Mouse (Mus musculus): ENCODE measurements at regions not wholly inside any gene's neighbourhood (a gene's known extent, or its start where the extent isn't known, plus 50 kb on each side); places are given as distances from the start of the nearest gene placed in this dataset.
"Not testable (repeated sequence)": the region's sequence is repeated elsewhere in the genome, so short reads cannot be mapped to it uniquely, and the experiment has no call there.

DNA sequence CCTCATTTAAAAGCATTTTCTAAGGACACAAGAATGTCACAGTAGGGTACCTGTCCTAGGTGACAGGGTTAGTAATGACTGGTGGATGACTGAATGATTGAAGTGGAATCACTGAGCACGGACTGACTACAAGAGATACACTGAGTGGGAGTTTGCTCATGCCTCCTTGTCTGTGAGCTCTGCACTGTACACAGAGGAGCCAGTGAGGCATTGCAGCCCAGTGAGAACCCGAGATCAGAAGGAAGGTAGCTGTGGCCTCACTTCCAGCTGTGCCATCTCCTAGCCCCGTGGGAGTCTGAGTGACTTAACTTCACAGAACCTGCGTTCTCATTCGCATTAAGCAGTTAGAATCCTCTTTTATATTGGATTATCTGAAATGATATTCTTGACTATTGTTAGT lies 148.8 kb upstream of the P2ry1 start:
- Histone ChIP-seq H3K4me3 (ENCODE audit: low read depth, low read length) (no peak overlapping the region), H3K9ac (replicated peaks; ENCODE audit: low read depth) (no peak overlapping the region), H3K27me3 (replicated peaks; ENCODE audit: insufficient read depth, low read length) (no peaks in the 10 kb centered on the region), H3K4me1 (ENCODE audit: insufficient read depth, low read depth, low read length) (no peaks in the 10 kb centered on the region), H3K36me3 (ENCODE audit: insufficient read depth, low read length) (no peaks in the 10 kb centered on the region), H3K4me2 (replicated peaks; ENCODE audit: low read depth, low read length) (no peak overlapping the region), H3K27ac (ENCODE audit: low read length) (no peak overlapping the region), H3K9me3 (ENCODE audit: low read length) (no peaks in the 10 kb centered on the region)
- TF ChIP-seq EP300 (IDR thresholded peaks at IDR 0.05) (no peak), CTCF (IDR thresholded peaks at IDR 0.05) (no peak)
- ATAC-seq (no peak), DNase-seq (ENCODE audit: low spot score) (no peak)
- WGBS: 57% methylated on average over 5 of the region's 5 CpGs

DNA sequence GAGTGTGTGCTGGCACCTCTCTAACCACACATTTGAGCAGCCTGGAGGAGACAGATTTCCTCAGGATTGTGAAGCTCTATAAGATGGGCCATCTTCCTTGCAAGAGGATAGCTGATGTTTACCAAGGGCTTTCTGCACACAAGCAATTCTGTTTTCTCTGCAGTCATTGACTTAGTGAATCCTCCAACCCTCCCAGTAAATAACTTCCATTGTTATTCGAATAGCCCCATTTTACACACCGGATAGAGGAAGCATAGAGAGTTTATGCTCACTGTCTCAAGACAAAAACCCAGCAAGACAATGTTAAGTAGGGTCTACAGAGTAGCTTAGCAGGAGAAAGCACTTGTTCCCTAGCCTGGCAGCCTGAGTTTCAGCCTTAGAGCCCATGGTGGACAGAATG lies 146.9 kb upstream of the P2ry1 start:
- TF ChIP-seq EP300 (IDR thresholded peaks at IDR 0.05) (no peak), CTCF (IDR thresholded peaks at IDR 0.05) (no peak)
- Histone ChIP-seq H3K4me3 (ENCODE audit: low read depth, low read length) (no peak overlapping the region), H3K4me2 (replicated peaks; ENCODE audit: low read depth, low read length) (no peak overlapping the region), H3K27ac (ENCODE audit: low read length) (no peak overlapping the region), H3K9me3 (ENCODE audit: low read length) (no peaks in the 10 kb centered on the region), H3K9ac (replicated peaks; ENCODE audit: low read depth) (no peak overlapping the region), H3K27me3 (replicated peaks; ENCODE audit: insufficient read depth, low read length) (no peaks in the 10 kb centered on the region), H3K4me1 (ENCODE audit: insufficient read depth, low read depth, low read length) (no peaks in the 10 kb centered on the region), H3K36me3 (ENCODE audit: insufficient read depth, low read length) (no peaks in the 10 kb centered on the region)
- ATAC-seq: no peak
- DNase-seq (ENCODE audit: low spot score): no peak
- WGBS: 69% methylated on average over 2 of the region's 2 CpGs

DNA sequence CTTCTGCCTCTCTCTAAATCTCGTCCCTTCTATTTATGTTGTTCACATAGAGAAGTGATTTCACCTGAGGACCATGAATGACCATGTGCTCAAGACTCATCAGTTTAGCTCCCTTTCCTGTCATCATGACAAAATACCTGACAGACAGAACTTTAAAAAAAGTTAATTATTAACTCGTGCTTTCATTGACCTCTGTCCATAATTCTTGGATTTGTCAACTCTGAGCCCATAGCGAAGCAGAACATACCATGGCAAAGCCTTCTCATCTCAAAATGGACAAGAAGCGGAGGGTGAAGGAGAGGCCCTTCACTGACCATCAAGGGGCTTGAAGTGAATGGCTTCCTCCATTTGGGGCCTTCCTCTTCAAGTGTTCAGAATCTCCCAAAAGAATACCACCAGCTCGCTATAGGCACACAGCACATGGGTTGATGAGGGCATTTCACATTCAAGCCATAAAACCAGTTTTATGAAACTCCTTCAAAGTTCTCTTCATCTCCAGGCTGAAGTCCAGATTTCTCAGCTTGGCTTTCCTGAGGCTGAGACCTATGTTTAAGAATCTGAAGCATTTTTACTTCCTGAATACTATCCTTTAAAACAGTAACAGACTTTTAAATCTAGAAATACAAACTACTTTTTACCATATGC lies 144.0 kb upstream of the P2ry1 start:
- TF ChIP-seq CTCF (IDR thresholded peaks at IDR 0.05) (no peak), EP300 (IDR thresholded peaks at IDR 0.05) (no peak)
- Histone ChIP-seq H3K4me1 (ENCODE audit: insufficient read depth, low read depth, low read length) (no peaks in the 10 kb centered on the region), H3K4me2 (replicated peaks; ENCODE audit: low read depth, low read length) (no peak overlapping the region), H3K27me3 (replicated peaks; ENCODE audit: insufficient read depth, low read length) (no peaks in the 10 kb centered on the region), H3K36me3 (ENCODE audit: insufficient read depth, low read length) (no peaks in the 10 kb centered on the region), H3K9ac (replicated peaks; ENCODE audit: low read depth) (no peak overlapping the region), H3K27ac (ENCODE audit: low read length) (no peak overlapping the region), H3K4me3 (ENCODE audit: low read depth, low read length) (no peak overlapping the region), H3K9me3 (ENCODE audit: low read length) (no peaks in the 10 kb centered on the region)
- no peak for DNase-seq (ENCODE audit: low spot score)
- ATAC-seq: no peak
- WGBS: 71% methylated on average over 5 of the region's 5 CpGs

DNA sequence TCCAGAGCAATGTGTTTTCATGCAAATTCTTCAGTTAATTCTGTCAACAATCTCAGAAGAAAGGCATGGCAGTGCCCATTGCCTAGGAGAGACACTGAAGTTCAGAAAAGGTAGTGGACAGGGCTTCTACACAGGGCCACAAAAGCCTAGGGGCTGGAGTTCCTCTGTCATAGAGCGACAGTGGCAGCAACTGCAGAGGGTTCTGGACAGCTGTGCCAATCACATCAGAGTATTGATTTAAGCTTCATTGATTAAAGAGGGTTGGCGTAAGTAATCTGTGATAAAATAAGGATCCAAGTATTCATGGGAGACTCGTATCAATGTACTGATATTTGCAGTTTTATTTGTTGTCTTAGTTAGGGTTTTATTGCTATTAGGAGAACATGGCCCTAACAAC lies 143.5 kb upstream of the P2ry1 start:
- Histone ChIP-seq H3K27ac (ENCODE audit: low read length) (no peak overlapping the region), H3K4me2 (replicated peaks; ENCODE audit: low read depth, low read length) (no peak overlapping the region), H3K9me3 (ENCODE audit: low read length) (no peaks in the 10 kb centered on the region), H3K27me3 (replicated peaks; ENCODE audit: insufficient read depth, low read length) (no peaks in the 10 kb centered on the region), H3K36me3 (ENCODE audit: insufficient read depth, low read length) (no peaks in the 10 kb centered on the region), H3K4me3 (ENCODE audit: low read depth, low read length) (no peak overlapping the region), H3K4me1 (ENCODE audit: insufficient read depth, low read depth, low read length) (no peaks in the 10 kb centered on the region), H3K9ac (replicated peaks; ENCODE audit: low read depth) (no peak overlapping the region)
- 85% methylated on average over 3 of the region's 3 CpGs for WGBS
- TF ChIP-seq CTCF (IDR thresholded peaks at IDR 0.05): no peak
- no peak for TF ChIP-seq EP300 (IDR thresholded peaks at IDR 0.05)
- ATAC-seq (no peak), DNase-seq (ENCODE audit: low spot score) (no peak)

DNA sequence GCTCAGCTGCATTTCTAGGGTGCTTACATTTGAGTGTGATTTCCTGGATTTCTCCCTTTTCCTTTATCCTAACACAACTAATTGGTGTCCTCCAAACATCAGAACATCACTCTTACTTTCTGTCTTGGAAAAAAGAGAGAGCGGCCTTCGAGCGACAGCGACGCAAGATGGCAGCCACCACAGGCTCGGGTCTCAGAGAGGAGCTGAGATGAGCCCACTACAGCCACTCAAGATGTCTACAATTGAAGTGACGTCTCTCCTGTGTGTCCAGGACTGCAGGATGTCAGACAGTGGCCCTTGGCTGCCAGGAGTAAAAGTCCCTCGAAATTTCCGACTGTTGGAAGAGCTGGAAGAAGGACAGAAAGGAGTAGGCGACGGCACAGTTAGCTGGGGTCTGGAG lies 125.7 kb upstream of the P2ry1 start:
- not testable (repeated sequence) for H3K4me2 ChIP-seq (replicated peaks; ENCODE audit: low read depth, low read length); H3K9ac ChIP-seq (replicated peaks; ENCODE audit: low read depth); H3K27ac ChIP-seq (ENCODE audit: low read length); H3K27me3 ChIP-seq (replicated peaks; ENCODE audit: insufficient read depth, low read length); H3K4me3 ChIP-seq (ENCODE audit: low read depth, low read length); ATAC-seq; DNase-seq (ENCODE audit: low spot score); H3K36me3 ChIP-seq (ENCODE audit: insufficient read depth, low read length); H3K4me1 ChIP-seq (ENCODE audit: insufficient read depth, low read depth, low read length); H3K9me3 ChIP-seq (ENCODE audit: low read length)
- 91% methylated on average over 11 of the region's 11 CpGs for WGBS

DNA sequence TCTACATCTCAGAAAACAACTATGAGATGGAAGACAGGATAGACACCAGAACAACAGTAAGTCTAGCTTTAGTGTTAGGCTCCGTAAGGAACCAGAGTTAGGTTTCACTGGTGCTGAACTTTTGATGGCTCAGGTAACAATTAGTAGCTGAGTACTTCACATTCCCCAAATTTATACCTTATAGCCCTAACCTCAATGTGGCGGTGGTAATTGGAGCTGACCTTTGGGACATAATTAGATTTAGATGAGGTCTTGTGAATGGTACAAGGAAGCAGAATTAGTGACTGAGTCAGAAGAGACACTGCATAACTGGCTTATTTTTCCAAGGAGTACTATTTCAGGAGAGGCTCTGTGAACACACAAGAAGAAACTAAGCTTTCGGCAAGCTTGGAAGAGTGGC lies 123.7 kb upstream of the P2ry1 start:
- H3K4me3 ChIP-seq (ENCODE audit: low read depth, low read length): no peak overlapping the region
- no peaks in the 10 kb centered on the region for H3K27me3 ChIP-seq (replicated peaks; ENCODE audit: insufficient read depth, low read length)
- no peak for DNase-seq (ENCODE audit: low spot score)
- H3K9ac ChIP-seq (replicated peaks; ENCODE audit: low read depth): no peak overlapping the region
- ATAC-seq: no peak
- H3K4me1 ChIP-seq (ENCODE audit: insufficient read depth, low read depth, low read length): no peaks in the 10 kb centered on the region
- WGBS: 93% methylated on average over 3 of the region's 3 CpGs
- H3K9me3 ChIP-seq (ENCODE audit: low read length): no peaks in the 10 kb centered on the region
- H3K36me3 ChIP-seq (ENCODE audit: insufficient read depth, low read length): no peaks in the 10 kb centered on the region
- H3K4me2 ChIP-seq (replicated peaks; ENCODE audit: low read depth, low read length): no peak overlapping the region
- TF ChIP-seq CTCF (IDR thresholded peaks at IDR 0.05) (no peak), EP300 (IDR thresholded peaks at IDR 0.05) (no peak)
- no peak overlapping the region for H3K27ac ChIP-seq (ENCODE audit: low read length)

DNA sequence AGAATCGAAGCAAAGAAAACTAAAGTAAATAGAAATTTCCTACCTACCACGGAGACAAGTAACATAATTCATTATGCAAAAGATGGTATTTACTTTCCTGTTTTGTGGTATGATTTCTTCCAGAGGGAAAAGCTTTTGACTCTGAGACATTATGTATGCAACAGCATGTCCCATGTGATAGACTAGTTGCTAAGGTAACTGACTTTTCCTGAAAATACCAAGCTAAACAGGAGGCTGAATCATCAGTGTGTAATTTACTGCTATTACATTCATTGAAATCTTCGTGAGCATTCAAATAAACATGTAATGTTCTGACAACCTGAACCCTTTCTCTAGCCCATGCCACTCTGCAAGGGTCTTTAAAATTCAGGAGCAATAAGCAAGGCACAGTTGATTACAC lies 118.6 kb upstream of the P2ry1 start:
- ATAC-seq (no peak), DNase-seq (ENCODE audit: low spot score) (no peak)
- WGBS: 52% methylated on average over 3 of the region's 3 CpGs

More for the DNA sequence above, 118.6 kb upstream of the P2ry1 start:
- Histone ChIP-seq H3K4me3 (ENCODE audit: low read depth, low read length) (no peak overlapping the region), H3K9ac (replicated peaks; ENCODE audit: low read depth) (no peak overlapping the region), H3K27me3 (replicated peaks; ENCODE audit: insufficient read depth, low read length) (no peaks in the 10 kb centered on the region), H3K27ac (ENCODE audit: low read length) (no peak overlapping the region), H3K4me1 (ENCODE audit: insufficient read depth, low read depth, low read length) (no peaks in the 10 kb centered on the region), H3K36me3 (ENCODE audit: insufficient read depth, low read length) (no peaks in the 10 kb centered on the region), H3K4me2 (replicated peaks; ENCODE audit: low read depth, low read length) (no peak overlapping the region), H3K9me3 (ENCODE audit: low read length) (no peaks in the 10 kb centered on the region)
- TF ChIP-seq EP300 (IDR thresholded peaks at IDR 0.05) (no peak), CTCF (IDR thresholded peaks at IDR 0.05) (no peak)
